Mouse (Mus musculus) heart, adult 8-10 months (tissue): ENCODE results near the gene Gm14393. TPM values are rescaled to one million over a fixed set of nuclear protein-coding genes. Genes with fewer than 3 reads are reported as not detected.
"Not testable (repeated sequence)": the region's sequence is repeated elsewhere in the genome, so short reads cannot be mapped to it uniquely, and the experiment has no call there.

Experiments
- DNase-seq: peaks from one replicate; pipeline ENCODE4 v3.0.0; 2022; ENCODE audit warnings: low spot score
- total RNA-seq, 4 experiments: library from RNA; stranded (reverse); gene quantifications; 2 replicates each; pipeline ENCODE4 v1.2.4; 2022

The Gm14393 gene
- total RNA-seq, result 1 to 10 TPM in 2 of 4 experiments, under 1 TPM in 2; 0.72 to 1.3 (median 0.98) TPM

DNA sequence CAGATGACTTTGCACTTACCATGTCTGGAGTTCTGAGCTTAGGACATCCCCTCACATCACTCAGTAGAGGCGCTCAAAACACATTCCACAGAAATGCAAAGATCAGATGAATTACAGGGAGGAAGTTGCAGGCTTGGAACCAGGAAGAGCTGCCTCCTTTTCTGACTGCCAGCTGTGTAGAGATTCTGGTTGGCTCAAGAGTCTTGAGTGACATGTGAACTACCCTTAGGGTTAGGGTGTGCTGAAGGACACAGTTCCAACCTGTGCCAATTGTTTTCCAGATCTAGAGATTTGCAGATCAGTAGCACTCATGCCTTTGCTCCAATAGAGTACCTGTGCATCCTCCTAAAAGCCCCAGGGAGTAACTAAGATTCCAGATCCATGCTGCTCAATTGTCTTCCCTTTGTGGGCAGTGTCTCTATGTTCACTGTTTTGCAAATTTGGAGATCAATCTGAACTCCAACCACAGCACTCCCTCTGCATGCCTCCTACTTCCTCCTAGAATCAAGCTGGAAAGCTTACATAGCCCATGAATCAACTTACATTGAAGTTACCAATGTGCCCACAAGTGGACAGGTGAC is at the start of gene Gm14393:
Gene Gm14393, minus strand, starts transcription at position 101 of the 581 bp plus-strand sequence.
- DNase-seq, result not testable (repeated sequence)

DNA sequence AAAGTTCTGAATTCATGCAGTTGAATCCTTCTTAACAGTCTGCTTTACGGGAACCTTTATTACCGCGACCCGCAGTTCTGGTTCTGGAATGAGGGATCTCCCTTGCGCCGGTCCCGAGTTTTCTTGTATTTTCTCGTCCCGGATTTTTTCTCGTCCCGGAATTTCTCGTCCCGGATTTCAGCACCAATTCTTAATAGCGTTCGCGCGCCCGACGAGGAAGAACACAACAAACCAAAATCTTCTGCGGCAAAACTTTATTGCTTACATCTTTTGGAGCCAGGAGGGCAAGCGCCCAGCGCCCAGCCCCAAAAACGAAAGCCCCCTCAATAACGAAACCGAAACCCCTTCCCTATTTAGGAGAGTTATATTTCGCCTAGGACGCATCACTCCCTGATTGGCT is 23.3 kb downstream of the Gm14393 start:
- not testable (repeated sequence) for DNase-seq

Other genes with a start within 250 kb of the Gm14393 start
- 1 to 10 TPM in 2 of 4 experiments, under 1 TPM in 2; 0.65 to 1.3 (median 0.95) TPM for gene Gm14444, start 57.5 kb downstream of the Gm14393 start, total RNA-seq
- 10 to 100 TPM in 2 of 4 experiments, 1 to 10 TPM in 2; 8.7 to 10.7 (median 9.8) TPM for gene Gm14399, start 74.2 kb upstream of the Gm14393 start, total RNA-seq
- under 1 TPM; 0.23 to 1.00 (median 0.47) TPM for gene Gm14443, start 108.1 kb upstream of the Gm14393 start, total RNA-seq
- gene Gm14391, start 139.1 kb upstream of the Gm14393 start, total RNA-seq, result 10 to 100 TPM; 63.4 to 73.1 (median 66.0) TPM
- 10 to 100 TPM in 1 of 4 experiments, 1 to 10 TPM in 2, not detected in 1; 7.8 to 14.3 (median 8.5) TPM for gene Gm14440, start 207.3 kb upstream of the Gm14393 start, total RNA-seq